Mouse (Mus musculus) neural tube, embryonic 11.5 days (tissue): ENCODE data around the gene Ap2m1. TPM values are rescaled to one million over a fixed set of nuclear protein-coding genes. Genes with fewer than 3 reads are reported as not detected.

Experiments
- ATAC-seq: fragments of 200-750 bp; cut with Nextera tagmentation; 2 replicates; pipeline ENCODE4 v1.8.0; 2017; ENCODE audit warnings: moderate number of reproducible peaks, mild to moderate bottlenecking, moderate TSS enrichment, moderate library complexity; ENCODE audit not compliant: insufficient read depth, low FRiP score, low TSS enrichment
- DNase-seq: peaks from one replicate; pipeline ENCODE4 v3.0.0-alpha.2; 2015; ENCODE audit warnings: low spot score
- H3K27ac ChIP-seq: fragments of 300-500 bp; sonication (generic); 2 replicates; pipeline ENCODE4 v1.5.1; 2014; ENCODE audit warnings: low read depth, mild to moderate bottlenecking, low read length
- H3K27me3 ChIP-seq: fragments of 300-500 bp; sonication (generic); 2 replicates; pipeline ENCODE4 v1.6.1; 2014; ENCODE audit warnings: mild to moderate bottlenecking, low read length, mixed read lengths; ENCODE audit not compliant: control insufficient read depth, insufficient read depth
- H3K36me3 ChIP-seq: fragments of 300-500 bp; sonication (generic); 2 replicates; pipeline ENCODE4 v1.6.1; 2014; ENCODE audit warnings: mild to moderate bottlenecking, low read length, moderate library complexity, mixed read lengths; ENCODE audit not compliant: control insufficient read depth, insufficient read depth
- H3K4me1 ChIP-seq: fragments of 300-500 bp; sonication (generic); 2 replicates; pipeline ENCODE4 v1.6.1; 2014; ENCODE audit warnings: low read length, mixed read lengths; ENCODE audit not compliant: control insufficient read depth, insufficient read depth
- H3K4me2 ChIP-seq: fragments of 300-500 bp; sonication (generic); 2 replicates; pipeline ENCODE4 v1.6.1; 2014; ENCODE audit warnings: low read depth, mild to moderate bottlenecking, moderate library complexity
- H3K4me3 ChIP-seq: fragments of 300-500 bp; sonication (generic); 2 replicates; pipeline ENCODE4 v1.5.1; 2014; ENCODE audit warnings: low read depth, low read length
- H3K9ac ChIP-seq: fragments of 300-500 bp; sonication (generic); 2 replicates; pipeline ENCODE4 v1.6.1; 2014; ENCODE audit warnings: mild to moderate bottlenecking, low read length
- H3K9me3 ChIP-seq: fragments of 300-500 bp; sonication (generic); 2 replicates; pipeline ENCODE4 v1.6.1; 2016; ENCODE audit warnings: low read length; ENCODE audit not compliant: control insufficient read depth
- WGBS: fragments of 180-500 bp; shearing (Covaris S2); extraction: QIAGEN DNeasy Blood & Tissue Kit; methylation state at CpG from one replicate; pipeline ENCODE4 v1.1.7; 2014; 5-methylcytosine and 5-hydroxymethylcytosine counted together
- polyA plus RNA-seq: library from polyadenylated mRNA; unstranded; fragments of >200 nt; fragmentation: Nextera tagmentation; extraction: Ambion mirVana; gene quantifications from 2 replicates; pipeline ENCODE4 v1.2.1, GENCODE M21; 2014

Ap2m1 gene
- polyA plus RNA-seq, 1 experiment from 2014 or later = 907 TPM

- H3K4me3 ChIP-seq = peak overlapping the region; percentile 46; the same call in 1 of the 2 replicates
- no peaks in the 10 kb centered on the region for H3K36me3 ChIP-seq
- no peak overlapping the region for H3K27ac ChIP-seq
- DNase-seq = no peak
- peak overlapping the region; percentile 83 for H3K4me2 ChIP-seq
- ATAC-seq = no peak; the same call in 1 of the 2 replicates
- H3K9me3 ChIP-seq = no peaks in the 10 kb centered on the region
- WGBS = 4% methylated on average over 46 of the region's 48 CpGs
- H3K9ac ChIP-seq = no peak overlapping the region
- peaks cover 51% of the 10 kb centered on the region for H3K27me3 ChIP-seq
- 0 out of 2 replicates have a peak, but pooled peaks cover 4% of the 10 kb centered on the region for H3K4me1 ChIP-seq
Measured at GRCm38 (mm10) chr16:20591076-20591705, 55.9 kb downstream of the Ap2m1 start.

Other genes starting within 250 kb of the Ap2m1 start
- gene Parl, start 233.1 kb upstream of the Ap2m1 start, polyA plus RNA-seq = 96.3 and 105 TPM in 2 replicates
- gene Cyp2ab1, start 210.1 kb upstream of the Ap2m1 start, polyA plus RNA-seq = not detected in 2 replicates
- gene Abcc5, start 109.1 kb upstream of the Ap2m1 start, polyA plus RNA-seq = 74.4 and 80.9 TPM in 2 replicates
- 130 and 137 TPM in 2 replicates for gene Eif2b5, start 36.7 kb upstream of the Ap2m1 start, polyA plus RNA-seq
- gene Dvl3, start 18.5 kb upstream of the Ap2m1 start, polyA plus RNA-seq = 58.1 and 62.7 TPM in 2 replicates
- gene Abcf3, start 13.1 kb downstream of the Ap2m1 start, polyA plus RNA-seq = 59.5 and 61.3 TPM in 2 replicates
- gene Vwa5b2, start 54.0 kb downstream of the Ap2m1 start, polyA plus RNA-seq = 3.8 and 4.3 TPM in 2 replicates
- gene Eef1akmt4, start 76.1 kb downstream of the Ap2m1 start, polyA plus RNA-seq = 32.2 and 34.4 TPM in 2 replicates
- gene Gm49333, start 76.1 kb downstream of the Ap2m1 start, polyA plus RNA-seq = not detected in 2 replicates
- 58.6 and 61.3 TPM in 2 replicates for gene Alg3, start 76.3 kb downstream of the Ap2m1 start, polyA plus RNA-seq
- 4.1 and 4.4 TPM in 2 replicates for gene Camk2n2, start 85.8 kb downstream of the Ap2m1 start, polyA plus RNA-seq
- 2.2 and 4.6 TPM in 2 replicates for gene Ece2, start 94.3 kb downstream of the Ap2m1 start, polyA plus RNA-seq
- 490 and 517 TPM in 2 replicates for gene Psmd2, start 116.2 kb downstream of the Ap2m1 start, polyA plus RNA-seq
- gene Eif4g1, start 132.8 kb downstream of the Ap2m1 start, polyA plus RNA-seq = 164 and 165 TPM in 2 replicates
- gene Fam131a, start 157.8 kb downstream of the Ap2m1 start, polyA plus RNA-seq = 11.6 and 17.8 TPM in 2 replicates
- gene Polr2h, start 182.2 kb downstream of the Ap2m1 start, polyA plus RNA-seq = 121 and 125 TPM in 2 replicates
- gene Clcn2, start 182.3 kb downstream of the Ap2m1 start, polyA plus RNA-seq = 22.0 and 26.4 TPM in 2 replicates
- gene Chrd, start 197.6 kb downstream of the Ap2m1 start, polyA plus RNA-seq = 3.7 and 5.2 TPM in 2 replicates
- gene Thpo, start 199.0 kb downstream of the Ap2m1 start, polyA plus RNA-seq = 0.55 and 1.0 TPM in 2 replicates